Mouse (Mus musculus): ENCODE data around the gene Pklr. TPM values are rescaled to one million over a fixed set of nuclear protein-coding genes. Genes with fewer than 3 reads are reported as not detected.
A peak's percentile ranks its signal among the peaks of the same experiment; 100 is the strongest.

Pklr gene
- total and polyA plus RNA-seq, 2 experiments: 91.1 to 512 TPM

DNA sequence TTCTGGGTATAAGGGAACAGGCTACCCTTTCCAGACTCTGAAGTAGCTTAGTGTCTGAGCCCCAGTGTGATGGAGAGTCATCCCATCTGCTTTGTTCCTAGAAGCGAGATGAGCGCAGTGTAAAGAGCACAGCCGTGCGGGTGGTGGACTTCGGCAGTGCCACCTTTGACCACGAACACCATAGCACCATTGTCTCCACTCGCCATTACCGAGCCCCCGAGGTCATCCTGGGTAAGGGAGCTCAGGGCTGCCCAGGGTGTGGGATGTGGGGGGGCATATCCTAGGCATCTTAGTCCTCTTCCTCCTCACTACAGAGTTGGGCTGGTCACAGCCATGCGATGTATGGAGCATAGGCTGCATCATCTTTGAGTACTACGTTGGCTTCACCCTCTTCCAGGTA lies 38.9 kb downstream of the Pklr start:
- Histone ChIP-seq H3K27ac (replicated peaks; ENCODE audit: insufficient read depth, low read depth, low read length) (no peak overlapping the region), H3K9ac (ENCODE audit: low read depth, low read length) (no peak overlapping the region), H3K4me3 (ENCODE audit: insufficient read depth, low read depth, low read length) (no peak overlapping the region), H3K36me3 (ENCODE audit: control insufficient read depth, insufficient read depth, low read length) (peaks cover 48% of the 10 kb centered on the region), H3K79me2 (ENCODE audit: control insufficient read depth, insufficient read depth, low read length) (no peaks in the 10 kb centered on the region), H3K4me1 (ENCODE audit: control insufficient read depth, insufficient read depth, low read length) (peaks cover 4% of the 10 kb centered on the region), H3K27me3 (ENCODE audit: control insufficient read depth, insufficient read depth, low read length) (no peaks in the 10 kb centered on the region)
- no peak for DNase-seq (ENCODE audit: extremely low read depth, low read depth, low spot score)
- WGBS: 96% methylated on average over 11 of the region's 11 CpGs
- TF ChIP-seq CTCF (IDR thresholded peaks at IDR 0.05; ENCODE audit: low read depth, low read length) (no peak), POLR2A (IDR thresholded peaks at IDR 0.05; ENCODE audit: extremely low read depth, insufficient read depth, low read length) (no peak)

DNA sequence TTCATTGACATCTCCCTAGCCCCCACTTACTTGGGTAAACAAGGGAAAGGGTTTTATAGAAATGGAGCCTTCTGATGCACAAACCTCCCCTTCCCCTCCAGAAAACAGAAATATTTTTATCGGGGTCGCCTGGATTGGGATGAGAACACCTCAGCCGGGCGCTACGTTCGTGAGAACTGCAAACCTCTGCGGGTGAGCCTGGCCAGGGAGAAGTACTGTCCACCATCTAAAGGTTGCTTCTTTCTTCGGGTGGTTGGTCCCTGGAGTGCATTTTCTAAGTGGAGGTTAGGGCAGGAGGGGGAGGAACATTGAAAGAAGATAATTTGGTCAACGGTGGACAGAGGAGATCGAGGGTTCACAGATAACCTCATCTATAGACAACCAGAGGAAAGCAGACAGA lies 39.6 kb downstream of the Pklr start:
- no peak overlapping the region for H3K27ac ChIP-seq (replicated peaks; ENCODE audit: insufficient read depth, low read depth, low read length)
- no peak overlapping the region for H3K9ac ChIP-seq (ENCODE audit: low read depth, low read length)
- no peaks in the 10 kb centered on the region for H3K79me2 ChIP-seq (ENCODE audit: control insufficient read depth, insufficient read depth, low read length)
- H3K4me3 ChIP-seq (ENCODE audit: insufficient read depth, low read depth, low read length): no peak overlapping the region
- 91% methylated on average over 10 of the region's 10 CpGs for WGBS
- TF ChIP-seq POLR2A (IDR thresholded peaks at IDR 0.05; ENCODE audit: extremely low read depth, insufficient read depth, low read length) (no peak), CTCF (IDR thresholded peaks at IDR 0.05; ENCODE audit: low read depth, low read length) (no peak)
- peaks cover 4% of the 10 kb centered on the region for H3K4me1 ChIP-seq (ENCODE audit: control insufficient read depth, insufficient read depth, low read length)
- DNase-seq (ENCODE audit: extremely low read depth, low read depth, low spot score): no peak
- no peaks in the 10 kb centered on the region for H3K27me3 ChIP-seq (ENCODE audit: control insufficient read depth, insufficient read depth, low read length)
- H3K36me3 ChIP-seq (ENCODE audit: control insufficient read depth, insufficient read depth, low read length): peaks cover 45% of the 10 kb centered on the region

DNA sequence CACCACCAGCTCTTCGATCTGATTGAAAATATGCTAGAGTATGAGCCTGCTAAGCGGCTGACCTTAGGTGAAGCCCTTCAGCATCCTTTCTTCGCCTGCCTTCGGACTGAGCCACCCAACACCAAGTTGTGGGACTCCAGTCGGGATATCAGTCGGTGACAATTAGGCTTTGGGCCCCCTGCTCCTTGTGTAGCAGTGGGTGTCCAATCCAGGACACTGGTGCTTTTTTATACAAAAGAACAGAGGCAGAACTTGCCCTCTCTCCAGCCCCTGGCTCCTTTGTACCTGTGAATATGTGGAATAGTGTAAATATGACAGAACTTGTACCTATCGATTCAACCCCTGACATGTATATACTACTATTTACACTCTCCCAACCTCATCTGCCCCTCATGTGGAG lies 40.5 kb downstream of the Pklr start:
- no peaks in the 10 kb centered on the region for H3K27me3 ChIP-seq (ENCODE audit: control insufficient read depth, insufficient read depth, low read length)
- H3K4me3 ChIP-seq (ENCODE audit: insufficient read depth, low read depth, low read length): no peak overlapping the region
- no peak for DNase-seq (ENCODE audit: extremely low read depth, low read depth, low spot score)
- H3K79me2 ChIP-seq (ENCODE audit: control insufficient read depth, insufficient read depth, low read length): no peaks in the 10 kb centered on the region
- no peak overlapping the region for H3K9ac ChIP-seq (ENCODE audit: low read depth, low read length)
- 85% methylated on average over 7 of the region's 7 CpGs for WGBS
- no peak overlapping the region for H3K27ac ChIP-seq (replicated peaks; ENCODE audit: insufficient read depth, low read depth, low read length)
- TF ChIP-seq CTCF (IDR thresholded peaks at IDR 0.05; ENCODE audit: low read depth, low read length) (no peak), POLR2A (IDR thresholded peaks at IDR 0.05; ENCODE audit: extremely low read depth, insufficient read depth, low read length) (no peak)
- peaks cover 4% of the 10 kb centered on the region for H3K4me1 ChIP-seq (ENCODE audit: control insufficient read depth, insufficient read depth, low read length)
- peaks cover 41% of the 10 kb centered on the region for H3K36me3 ChIP-seq (ENCODE audit: control insufficient read depth, insufficient read depth, low read length)

DNA sequence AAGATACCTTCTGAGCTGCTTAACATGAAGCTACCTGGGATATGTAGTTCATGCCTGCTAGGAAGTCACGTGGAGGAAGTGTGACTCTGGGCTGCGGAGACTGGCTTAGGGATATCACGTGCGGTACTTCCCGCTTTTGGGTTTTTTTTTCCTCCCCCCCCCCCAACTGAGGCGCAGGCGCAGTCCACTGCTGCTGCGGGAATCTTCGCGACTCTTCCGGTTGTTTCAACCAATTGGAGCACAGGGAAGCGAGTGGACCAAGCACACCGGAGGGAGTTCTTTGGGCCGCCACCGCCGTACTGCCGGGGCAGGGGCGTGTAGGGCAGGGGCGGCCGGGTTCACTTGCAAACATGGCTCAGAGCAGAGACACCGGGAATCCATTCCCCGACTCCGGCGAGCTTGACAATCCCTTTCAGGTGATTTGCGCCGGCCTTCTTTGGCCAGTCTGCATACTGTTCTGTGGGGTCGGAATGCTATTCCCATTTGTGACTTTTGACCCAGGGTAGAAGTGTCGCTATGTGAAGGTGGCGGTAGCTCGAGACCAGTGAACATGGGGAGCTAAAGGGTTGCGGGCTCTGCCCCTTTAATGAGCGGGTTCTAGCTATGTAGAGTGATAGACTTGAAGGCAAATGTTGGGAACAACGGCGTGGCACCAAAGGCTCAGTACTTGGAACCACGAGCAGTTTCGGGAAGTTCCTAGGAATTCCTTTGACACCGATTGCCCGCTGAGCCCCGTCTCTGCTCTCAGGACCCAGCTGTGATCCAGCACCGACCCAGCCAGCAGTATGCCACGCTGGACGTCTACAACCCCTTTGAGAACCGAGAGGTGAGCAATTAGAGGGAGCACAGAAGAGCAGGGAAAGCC lies 41.5 kb downstream of the Pklr start, which contains the start of gene Scamp3:
Gene Scamp3 (plus strand): TSS at position 232 of the 865 bp plus-strand sequence.
- H3K9ac ChIP-seq (ENCODE audit: low read depth, low read length): peak within 1 kb of the TSS; percentile 76
- peaks cover 4% of the 10 kb centered on the region for H3K4me1 ChIP-seq (ENCODE audit: control insufficient read depth, insufficient read depth, low read length)
- H3K36me3 ChIP-seq (ENCODE audit: control insufficient read depth, insufficient read depth, low read length): peaks cover 33% of the 10 kb centered on the region
- peak within 1 kb of the TSS; percentile 67 for H3K27ac ChIP-seq (replicated peaks; ENCODE audit: insufficient read depth, low read depth, low read length)
- no peaks in the 10 kb centered on the region for H3K79me2 ChIP-seq (ENCODE audit: control insufficient read depth, insufficient read depth, low read length)
- no peaks in the 10 kb centered on the region for H3K27me3 ChIP-seq (ENCODE audit: control insufficient read depth, insufficient read depth, low read length)
- peak; percentile 98 for DNase-seq (ENCODE audit: extremely low read depth, low read depth, low spot score)
- TF ChIP-seq POLR2A (IDR thresholded peaks at IDR 0.05; ENCODE audit: extremely low read depth, insufficient read depth, low read length) (peak; percentile 69; the same call in 1 of the 2 replicates), CTCF (IDR thresholded peaks at IDR 0.05; ENCODE audit: low read depth, low read length) (no peak)
- peak within 1 kb of the TSS; percentile 78 for H3K4me3 ChIP-seq (ENCODE audit: insufficient read depth, low read depth, low read length)
- under 1% methylated on average over 43 of the region's 43 CpGs for WGBS

DNA sequence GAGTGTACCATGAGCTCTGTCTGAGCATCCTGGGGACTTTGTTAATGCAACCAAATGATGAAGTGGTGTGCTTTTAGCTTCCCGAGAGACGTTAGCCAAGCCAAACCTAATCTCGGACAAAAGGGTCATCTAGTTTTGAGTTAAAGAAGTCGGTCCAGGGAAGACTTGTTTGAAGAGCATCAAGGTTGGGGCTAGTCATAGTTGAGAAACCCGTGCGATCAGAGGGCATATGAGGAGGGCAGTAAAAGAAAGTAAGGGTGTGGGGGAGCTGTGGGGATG lies 42.1 kb downstream of the Pklr start:
- peak overlapping the region; percentile 67 for H3K27ac ChIP-seq (replicated peaks; ENCODE audit: insufficient read depth, low read depth, low read length)
- H3K4me3 ChIP-seq (ENCODE audit: insufficient read depth, low read depth, low read length): peak overlapping the region; percentile 78
- H3K9ac ChIP-seq (ENCODE audit: low read depth, low read length): peak overlapping the region; percentile 76
- H3K36me3 ChIP-seq (ENCODE audit: control insufficient read depth, insufficient read depth, low read length): peaks cover 28% of the 10 kb centered on the region
- WGBS: 1% methylated on average over 6 of the region's 6 CpGs
- TF ChIP-seq CTCF (IDR thresholded peaks at IDR 0.05; ENCODE audit: low read depth, low read length) (no peak), POLR2A (IDR thresholded peaks at IDR 0.05; ENCODE audit: extremely low read depth, insufficient read depth, low read length) (no peak)
- peaks cover 4% of the 10 kb centered on the region for H3K4me1 ChIP-seq (ENCODE audit: control insufficient read depth, insufficient read depth, low read length)
- DNase-seq (ENCODE audit: extremely low read depth, low read depth, low spot score): no peak
- H3K27me3 ChIP-seq (ENCODE audit: control insufficient read depth, insufficient read depth, low read length): no peaks in the 10 kb centered on the region
- H3K79me2 ChIP-seq (ENCODE audit: control insufficient read depth, insufficient read depth, low read length): no peaks in the 10 kb centered on the region

DNA sequence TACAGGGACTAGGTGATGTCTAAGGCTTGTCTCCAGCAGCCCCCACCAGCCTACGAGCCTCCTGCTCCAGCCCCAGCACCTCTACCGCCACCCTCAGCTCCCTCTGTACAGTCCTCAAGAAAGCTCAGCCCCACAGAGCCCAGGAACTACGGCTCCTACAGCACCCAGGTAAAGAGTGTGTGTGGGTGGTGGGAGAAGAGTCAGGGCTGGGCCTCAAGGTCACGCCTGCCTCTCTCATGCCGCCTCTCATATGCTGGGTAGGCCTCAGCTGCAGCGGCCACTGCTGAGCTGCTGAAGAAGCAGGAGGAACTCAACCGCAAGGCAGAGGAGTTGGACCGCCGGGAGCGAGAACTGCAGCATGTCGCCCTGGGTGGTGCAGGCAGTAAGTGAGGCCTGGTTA lies 43.1 kb downstream of the Pklr start:
- 93% methylated on average over 11 of the region's 11 CpGs for WGBS
- TF ChIP-seq POLR2A (IDR thresholded peaks at IDR 0.05; ENCODE audit: extremely low read depth, insufficient read depth, low read length) (no peak), CTCF (IDR thresholded peaks at IDR 0.05; ENCODE audit: low read depth, low read length) (no peak)
- Histone ChIP-seq H3K4me1 (ENCODE audit: control insufficient read depth, insufficient read depth, low read length) (peaks cover 4% of the 10 kb centered on the region), H3K36me3 (ENCODE audit: control insufficient read depth, insufficient read depth, low read length) (peaks cover 19% of the 10 kb centered on the region), H3K4me3 (ENCODE audit: insufficient read depth, low read depth, low read length) (no peak overlapping the region), H3K27me3 (ENCODE audit: control insufficient read depth, insufficient read depth, low read length) (no peaks in the 10 kb centered on the region), H3K79me2 (ENCODE audit: control insufficient read depth, insufficient read depth, low read length) (no peaks in the 10 kb centered on the region), H3K9ac (ENCODE audit: low read depth, low read length) (no peak overlapping the region), H3K27ac (replicated peaks; ENCODE audit: insufficient read depth, low read depth, low read length) (no peak overlapping the region)
- DNase-seq (ENCODE audit: extremely low read depth, low read depth, low spot score): no peak
